Mouse (Mus musculus) olfactory bulb, adult 2 months (tissue): ENCODE data around the gene Il20rb. TPM values are rescaled to one million over a fixed set of nuclear protein-coding genes. Genes with fewer than 3 reads are reported as not detected.

Experiments
- H3K27ac ChIP-seq: fragments of 200-500 bp; 2 replicates; pipeline ENCODE4 v1.5.1; 2012; ENCODE audit warnings: low read depth, low read length; ENCODE audit not compliant: insufficient read depth
- H3K4me1 ChIP-seq: fragments of 200-500 bp; 2 replicates; pipeline ENCODE4 v1.6.1; 2012; ENCODE audit warnings: low read length; ENCODE audit not compliant: control insufficient read depth, insufficient read depth
- H3K4me3 ChIP-seq: fragments of 200-500 bp; 2 replicates; pipeline ENCODE4 v1.5.1; 2012; ENCODE audit warnings: mild to moderate bottlenecking, low read depth, low read length, moderate library complexity; ENCODE audit not compliant: insufficient read depth
- CTCF ChIP-seq: fragments of 200-500 bp; IDR thresholded peaks from 2 replicates; pipeline ENCODE4 v1.5.1; 2012; ENCODE audit warnings: low read depth, mild to moderate bottlenecking, low read length, moderate library complexity; ENCODE audit not compliant: insufficient read depth
- POLR2A ChIP-seq: fragments of 200-500 bp; IDR thresholded peaks from 2 replicates; pipeline ENCODE4 v1.6.1; 2012; ENCODE audit warnings: mild to moderate bottlenecking, low read depth, low read length, moderate library complexity; ENCODE audit not compliant: insufficient read depth
- WGBS: fragments of 180-500 bp; shearing (Covaris S2); methylation state at CpG from one replicate; pipeline ENCODE4 v1.1.7; 2018; 5-methylcytosine and 5-hydroxymethylcytosine counted together
- polyA plus RNA-seq: library from polyadenylated mRNA; stranded (reverse); fragments of >200 nt; gene quantifications from 2 replicates; pipeline ENCODE4 v1.2.4, GENCODE M21; 2012; ENCODE audit warnings: low replicate concordance; ENCODE audit not compliant: missing spikeins, insufficient read depth, insufficient read length

Il20rb gene
- not detected in 2 replicates for polyA plus RNA-seq

GRCm38 (mm10) chr9:100486431-100486830 lies at the start of gene Il20rb:
TSS of gene Il20rb (minus strand) at chr9:100486788.
- Histone ChIP-seq H3K4me1 (peaks cover 3% of the 10 kb centered on the region; the same call in 1 of the 2 replicates), H3K27ac (no peak within 1 kb of the TSS), H3K4me3 (no peak within 1 kb of the TSS)
- 69% methylated on average over 5 of the region's 5 CpGs for WGBS
- TF ChIP-seq POLR2A: no peak

- Histone ChIP-seq H3K4me3 (no peak overlapping the region), H3K27ac (no peak overlapping the region), H3K4me1 (0 out of 2 replicates have a peak, but pooled peaks cover 2% of the 10 kb centered on the region)
- TF ChIP-seq CTCF (no peak), POLR2A (no peak)
- WGBS: 73% methylated on average over 2 of the region's 2 CpGs
Measured at GRCm38 (mm10) chr9:100535618-100536262, 49.2 kb upstream of the Il20rb start.

- H3K4me3 ChIP-seq: no peak overlapping the region
- H3K4me1 ChIP-seq: 0 out of 2 replicates have a peak, but pooled peaks cover 2% of the 10 kb centered on the region
- TF ChIP-seq CTCF (no peak), POLR2A (no peak)
- H3K27ac ChIP-seq: no peak overlapping the region
- 89% methylated on average over 3 of the region's 3 CpGs for WGBS
Measured at GRCm38 (mm10) chr9:100534686-100535085, 48.1 kb upstream of the Il20rb start.

- WGBS: 57% methylated on average over 3 of the region's 3 CpGs
- 0 out of 2 replicates have a peak, but pooled peaks cover 2% of the 10 kb centered on the region for H3K4me1 ChIP-seq
- H3K27ac ChIP-seq: no peak overlapping the region
- H3K4me3 ChIP-seq: no peak overlapping the region
- TF ChIP-seq CTCF (no peak), POLR2A (no peak)
Measured at GRCm38 (mm10) chr9:100532847-100533505, 46.4 kb upstream of the Il20rb start.

GRCm38 (mm10) chr9:100531296-100531695 lies 44.7 kb upstream of the Il20rb start:
- WGBS: 56% methylated on average over 1 of the region's 1 CpGs
- no peak for TF ChIP-seq CTCF
- TF ChIP-seq POLR2A: no peak
- Histone ChIP-seq H3K4me1 (0 out of 2 replicates have a peak, but pooled peaks cover under 1% of the 10 kb centered on the region), H3K4me3 (no peak overlapping the region), H3K27ac (no peak overlapping the region)

- Histone ChIP-seq H3K27ac (no peak overlapping the region), H3K4me1 (no peaks in the 10 kb centered on the region), H3K4me3 (no peak overlapping the region)
- 72% methylated on average over 2 of the region's 2 CpGs for WGBS
- TF ChIP-seq CTCF (no peak), POLR2A (no peak)
Measured at GRCm38 (mm10) chr9:100525225-100525624, 38.6 kb upstream of the Il20rb start.

GRCm38 (mm10) chr9:100522029-100522428 lies 35.4 kb upstream of the Il20rb start:
- 82% methylated on average over 2 of the region's 2 CpGs for WGBS
- TF ChIP-seq CTCF: no peak
- TF ChIP-seq POLR2A: no peak
- Histone ChIP-seq H3K4me3 (no peak overlapping the region), H3K27ac (no peak overlapping the region), H3K4me1 (no peaks in the 10 kb centered on the region)

- 1% methylated on average over 2 of the region's 2 CpGs for WGBS
- Histone ChIP-seq H3K27ac (no peak overlapping the region), H3K4me1 (no peaks in the 10 kb centered on the region), H3K4me3 (no peak overlapping the region)
- TF ChIP-seq POLR2A (no peak), CTCF (no peak)
Measured at GRCm38 (mm10) chr9:100520586-100520985, 34.0 kb upstream of the Il20rb start.

GRCm38 (mm10) chr9:100520012-100520411 lies 33.4 kb upstream of the Il20rb start:
- no peaks in the 10 kb centered on the region for H3K4me1 ChIP-seq
- 92% methylated on average over 3 of the region's 3 CpGs for WGBS
- H3K4me3 ChIP-seq: no peak overlapping the region
- TF ChIP-seq POLR2A (no peak), CTCF (no peak)
- no peak overlapping the region for H3K27ac ChIP-seq
